Mouse (Mus musculus) megakaryocyte, embryonic 14.5 days (primary cell): ENCODE results near the gene Sbf1.

Experiments used
- FLI1 ChIP-seq: IDR thresholded peaks from 2 replicates; pipeline ENCODE4 v1.6.1; 2012; ENCODE audit warnings: low read length, inconsistent platforms, mixed read lengths
- GATA1 ChIP-seq: IDR thresholded peaks from 3 replicates; pipeline ENCODE4 v1.6.1; 2012; ENCODE audit warnings: mixed read lengths, low read length, inconsistent platforms, borderline replicate concordance

GRCm38 (mm10) chr15:89258997-89259396, 56.1 kb downstream of the Sbf1 start:
- TF ChIP-seq GATA1 (no peak), FLI1 (no peak)
